Mouse (Mus musculus) embryonic facial prominence, embryonic 15.5 days (tissue): Measurements from ENCODE around the gene Gm20823. TPM values are rescaled to one million over a fixed set of nuclear protein-coding genes. Genes with fewer than 3 reads are reported as not detected.
"Not testable (repeated sequence)": the region's sequence is repeated elsewhere in the genome, so short reads cannot be mapped to it uniquely, and the experiment has no call there.

Experiments
- ATAC-seq: fragments of 200-750 bp; cut with Nextera tagmentation; 2 replicates; pipeline ENCODE4 v1.8.0; 2017; ENCODE audit warnings: low read depth, moderate TSS enrichment; ENCODE audit not compliant: insufficient number of reproducible peaks, low FRiP score, low TSS enrichment
- H3K27ac ChIP-seq: fragments of 300-500 bp; sonication (generic); replicated peaks from 2 replicates; pipeline ENCODE4 v1.5.1; 2015; ENCODE audit warnings: mild to moderate bottlenecking, inconsistent platforms
- H3K27me3 ChIP-seq: fragments of 300-500 bp; sonication (generic); 2 replicates; pipeline ENCODE4 v1.6.1; 2015; ENCODE audit warnings: inconsistent platforms
- H3K36me3 ChIP-seq: fragments of 300-500 bp; sonication (generic); 2 replicates; pipeline ENCODE4 v1.6.1; 2015; ENCODE audit warnings: mild to moderate bottlenecking, inconsistent platforms
- H3K4me1 ChIP-seq: fragments of 300-500 bp; sonication (generic); 2 replicates; pipeline ENCODE4 v1.6.1; 2015; ENCODE audit warnings: inconsistent platforms
- H3K4me2 ChIP-seq: fragments of 300-500 bp; sonication (generic); replicated peaks from 2 replicates; pipeline ENCODE4 v1.6.1; 2015; ENCODE audit warnings: mild to moderate bottlenecking, inconsistent platforms
- H3K4me3 ChIP-seq: fragments of 300-500 bp; sonication (generic); replicated peaks from 2 replicates; pipeline ENCODE4 v1.5.1; 2015; ENCODE audit warnings: mild to moderate bottlenecking, inconsistent platforms
- H3K9ac ChIP-seq: fragments of 300-500 bp; sonication (generic); 2 replicates; pipeline ENCODE4 v1.6.1; 2015; ENCODE audit warnings: inconsistent platforms
- H3K9me3 ChIP-seq: fragments of 300-500 bp; sonication (generic); replicated peaks from 2 replicates; pipeline ENCODE4 v1.6.1; 2016; ENCODE audit warnings: inconsistent platforms
- WGBS: fragments of 180-500 bp; shearing (Covaris S2); methylation state at CpG from one replicate; pipeline ENCODE4 v1.1.7; 2015; 5-methylcytosine and 5-hydroxymethylcytosine counted together
- polyA plus RNA-seq: library from polyadenylated mRNA; unstranded; fragments of >200 nt; fragmentation: Nextera tagmentation; extraction: Ambion mirVana; gene quantifications from 2 replicates; pipeline ENCODE4 v1.2.1, GENCODE M21; 2015

Gm20823 gene
- not detected in 2 replicates for polyA plus RNA-seq

DNA sequence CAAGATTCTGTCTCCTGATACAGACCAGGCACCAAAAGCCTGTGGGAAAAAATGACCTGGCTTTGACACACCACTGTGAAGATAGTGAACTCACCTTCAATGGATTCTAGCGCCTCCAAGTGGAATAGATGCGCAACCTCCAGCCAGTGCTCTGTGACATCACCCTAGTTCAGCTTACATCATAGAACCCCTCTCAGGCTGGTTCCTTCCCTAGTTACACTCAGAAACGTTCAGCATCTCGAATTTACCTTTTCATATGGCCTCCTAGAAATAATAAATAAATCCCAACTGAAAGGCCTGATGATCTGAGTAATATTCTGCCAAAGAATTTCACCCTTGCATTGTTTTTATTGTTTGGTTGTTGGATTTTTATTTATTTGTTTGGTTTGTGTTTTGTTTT lies at the start of gene Gm20823:
TSS of gene Gm20823 (minus strand) at position 101 of the 400 bp plus-strand sequence.
- H3K9me3 ChIP-seq, H3K4me2 ChIP-seq, H3K4me1 ChIP-seq, H3K36me3 ChIP-seq, H3K4me3 ChIP-seq, H3K27ac ChIP-seq, H3K9ac ChIP-seq, ATAC-seq, H3K27me3 ChIP-seq: not testable (repeated sequence)
- WGBS = no CpG with 5 or more reads among the region's 4 CpGs
